Mouse (Mus musculus): Measurements from ENCODE around the gene Nup62cl.

Gene Nup62cl

DNA sequence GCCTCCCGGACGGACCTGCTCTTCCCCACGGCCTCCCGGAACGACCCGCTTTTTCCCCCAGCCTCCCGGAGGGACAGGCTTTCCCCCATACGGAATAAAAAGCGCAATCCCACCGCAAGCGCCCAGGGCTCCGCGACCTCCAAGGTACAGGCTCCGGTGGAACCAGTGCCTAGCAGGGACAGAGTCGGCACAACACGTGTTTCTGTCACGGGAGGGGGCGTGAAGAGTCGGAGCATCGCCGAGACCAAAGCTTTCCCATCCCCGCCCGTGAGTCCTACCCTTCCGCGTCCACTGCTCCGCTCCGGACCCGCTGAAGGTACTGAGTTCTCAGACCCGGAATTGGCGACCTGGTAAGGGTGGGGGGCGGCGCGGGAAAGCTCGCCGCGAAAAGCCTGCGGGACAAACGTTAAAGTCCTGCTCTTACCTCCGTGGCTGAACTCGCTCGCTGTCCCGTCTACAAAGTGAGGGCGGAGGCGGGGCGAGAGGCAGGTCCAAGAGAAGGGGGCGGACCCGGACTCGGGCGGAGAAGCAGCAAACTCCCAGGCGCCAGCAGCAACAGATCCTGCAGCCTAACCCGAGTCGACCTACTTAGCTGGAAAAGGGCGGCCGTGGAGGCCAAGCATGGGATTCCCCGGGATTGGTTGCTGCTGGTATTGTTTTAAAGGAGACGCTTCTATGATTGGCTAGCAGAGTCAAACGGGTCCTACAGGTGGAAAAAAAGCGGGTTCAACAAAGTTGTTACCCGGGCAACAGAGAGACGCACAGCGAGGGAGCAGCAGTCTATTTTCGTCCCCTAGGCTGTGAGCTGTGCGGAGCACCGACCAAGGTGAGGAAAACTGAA lies at the start of gene Nup62cl, which contains the start of gene Pih1h3b:
TSS of gene Nup62cl (minus strand) at position 578 of the 841 bp plus-strand sequence.
TSS of gene Pih1h3b (plus strand) at position 745 of the 841 bp plus-strand sequence.
- DNase-seq (ENCODE audit: extremely low read depth, low read depth): no peak

DNA sequence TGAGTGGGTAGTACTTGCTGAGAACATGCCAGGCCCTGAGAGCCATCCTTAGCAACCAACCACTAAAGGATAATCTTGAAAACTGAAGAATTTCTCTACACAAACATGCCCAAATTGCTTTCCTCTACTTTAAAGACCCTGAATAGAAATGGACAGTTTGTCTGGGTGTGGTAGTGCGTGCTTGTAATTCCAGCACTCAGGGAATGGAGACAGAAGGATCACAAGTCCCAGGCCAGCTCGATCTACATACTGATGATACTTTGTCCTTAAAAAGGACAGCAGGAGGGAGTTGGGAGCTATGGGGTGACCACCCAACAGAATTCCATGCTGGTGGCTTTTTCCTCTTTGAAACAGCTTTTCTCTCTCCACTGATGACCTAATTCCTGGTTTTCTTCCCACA lies 31.6 kb upstream of the Nup62cl start:
- DNase-seq (ENCODE audit: extremely low read depth, low read depth): no peak

DNA sequence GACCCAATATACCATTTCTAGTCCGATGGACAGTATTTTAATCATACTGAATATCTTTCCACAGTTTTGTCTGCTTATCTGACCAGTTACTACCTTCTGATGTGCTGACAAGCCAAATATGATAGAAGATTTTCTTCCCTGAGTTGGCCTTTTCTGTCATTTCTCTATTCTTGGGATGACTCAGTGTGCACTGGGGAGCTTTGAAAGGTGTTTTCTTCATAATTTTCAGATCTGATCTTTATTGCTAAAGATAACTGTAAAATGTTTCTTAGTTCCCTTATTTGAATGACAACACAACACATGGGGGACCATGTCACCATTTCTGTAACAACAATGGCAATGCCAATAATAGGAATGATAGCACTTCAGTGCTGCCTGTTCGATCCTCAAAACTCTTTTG lies 20.0 kb upstream of the Nup62cl start:
- no peak for DNase-seq (ENCODE audit: extremely low read depth, low read depth)

DNA sequence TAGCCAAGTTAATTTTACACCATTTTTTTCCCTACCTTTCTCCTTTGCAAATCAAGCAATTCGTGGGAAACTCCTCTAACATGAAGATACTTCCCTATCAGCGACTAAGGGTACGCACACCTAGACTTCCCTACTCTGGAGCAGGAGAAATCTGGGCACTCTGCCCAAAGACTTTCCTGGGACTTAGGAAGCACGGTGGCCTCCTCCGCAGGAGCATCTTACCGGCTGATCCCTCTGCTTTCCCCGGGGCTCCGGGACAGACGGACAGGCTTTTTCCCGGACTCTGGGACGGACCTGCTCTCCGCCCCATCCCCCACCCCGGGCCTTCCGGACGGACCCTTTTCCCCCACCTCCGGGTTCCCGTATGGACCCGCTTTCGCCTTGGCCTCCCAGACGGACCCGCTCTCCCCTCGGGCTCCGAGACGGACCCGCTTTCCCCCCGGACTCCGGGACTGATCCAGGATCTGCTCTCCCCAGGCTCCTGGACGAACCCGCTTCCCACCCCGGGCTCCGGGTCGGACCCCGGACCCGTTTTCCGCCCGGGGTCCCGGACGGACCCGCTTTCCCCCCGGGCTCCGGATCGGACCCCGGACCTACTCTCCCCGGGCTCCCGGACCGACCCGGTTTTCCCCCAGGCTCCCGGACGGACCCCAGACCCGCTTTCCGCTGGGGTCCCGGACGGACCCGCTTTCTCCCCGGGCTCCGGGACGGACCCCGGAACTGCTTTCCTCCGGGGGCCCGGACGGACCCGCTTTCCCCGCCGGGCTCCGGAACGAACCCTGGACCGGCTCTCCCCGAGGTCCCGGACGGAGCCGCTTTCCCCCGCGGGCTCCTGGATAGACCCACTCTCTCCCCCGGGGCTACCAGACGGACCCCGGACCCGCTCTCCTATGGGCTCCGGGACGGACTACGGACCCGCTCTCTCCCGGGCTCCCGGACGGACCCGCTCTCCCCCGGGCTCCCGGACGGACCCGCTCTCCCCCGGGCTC lies 1.3 kb downstream of the Nup62cl start:
- DNase-seq (ENCODE audit: extremely low read depth, low read depth): no peak

DNA sequence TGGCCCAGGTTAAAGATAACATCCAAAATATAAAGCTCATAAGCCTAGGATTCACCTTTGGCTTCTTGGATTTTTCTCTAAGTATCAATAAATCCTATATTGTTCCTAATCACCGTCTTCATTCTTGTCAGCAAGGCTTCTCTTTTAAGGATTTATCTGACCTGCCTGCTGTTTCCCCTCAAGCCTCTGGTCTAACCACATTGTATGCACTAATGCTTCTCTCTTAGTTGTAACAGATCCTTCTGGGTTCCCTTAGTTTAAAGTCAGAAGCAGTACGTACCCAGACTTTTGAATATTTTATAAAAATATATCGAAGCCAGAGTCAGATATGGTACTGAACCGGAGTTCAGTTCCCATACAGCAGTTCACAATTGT lies 63.8 kb downstream of the Nup62cl start:
- DNase-seq (ENCODE audit: extremely low read depth, low read depth): peak; percentile 12

DNA sequence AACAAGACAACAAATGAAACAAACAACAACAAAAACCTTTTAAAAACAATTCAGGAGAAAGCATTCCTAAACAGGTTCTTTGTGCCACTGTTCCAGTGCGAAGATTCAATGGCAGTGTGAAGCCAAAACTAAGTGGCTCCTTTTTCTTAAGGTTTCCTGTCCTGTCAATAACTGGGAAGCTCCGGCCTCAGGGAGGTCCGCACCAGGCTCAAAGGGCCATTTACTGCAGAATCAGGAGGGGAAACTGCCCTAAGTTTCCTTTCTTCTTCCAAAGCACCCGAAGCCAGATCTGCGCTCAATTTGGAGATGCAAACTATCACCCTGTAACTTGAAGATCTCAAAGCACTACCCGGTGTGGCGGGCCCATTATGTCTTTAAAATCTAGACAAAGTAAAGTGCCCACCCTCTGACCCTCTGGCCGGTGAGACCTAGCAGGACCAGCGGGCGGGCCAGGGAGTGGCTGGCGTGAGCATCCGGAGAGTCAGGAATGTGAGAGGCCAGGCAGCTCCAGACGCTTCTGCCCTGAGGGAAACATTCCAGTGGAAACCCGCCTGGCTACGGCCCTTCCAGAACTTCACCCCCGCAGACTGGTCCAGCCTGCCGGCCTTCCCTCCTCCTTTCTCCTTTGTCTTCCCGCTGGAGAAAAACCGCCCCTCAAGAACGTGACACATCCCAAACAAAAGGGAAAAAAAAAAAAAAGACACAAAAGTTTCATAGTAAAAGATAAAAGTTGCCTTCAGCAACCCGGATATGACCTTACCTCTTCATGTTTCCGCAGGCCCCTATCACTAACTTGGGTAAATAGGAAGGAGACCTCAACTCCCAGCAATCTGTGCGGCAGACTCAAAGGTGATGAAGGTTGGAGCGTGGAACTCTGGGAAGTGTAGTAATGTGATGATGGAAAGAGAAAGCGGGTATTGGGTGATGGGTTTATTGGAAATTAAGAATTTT lies 64.5 kb downstream of the Nup62cl start, which contains the start of gene Rbm41:
TSS of gene Rbm41 (minus strand) at position 856 of the 951 bp plus-strand sequence.
- DNase-seq (ENCODE audit: extremely low read depth, low read depth): peak; percentile 73

DNA sequence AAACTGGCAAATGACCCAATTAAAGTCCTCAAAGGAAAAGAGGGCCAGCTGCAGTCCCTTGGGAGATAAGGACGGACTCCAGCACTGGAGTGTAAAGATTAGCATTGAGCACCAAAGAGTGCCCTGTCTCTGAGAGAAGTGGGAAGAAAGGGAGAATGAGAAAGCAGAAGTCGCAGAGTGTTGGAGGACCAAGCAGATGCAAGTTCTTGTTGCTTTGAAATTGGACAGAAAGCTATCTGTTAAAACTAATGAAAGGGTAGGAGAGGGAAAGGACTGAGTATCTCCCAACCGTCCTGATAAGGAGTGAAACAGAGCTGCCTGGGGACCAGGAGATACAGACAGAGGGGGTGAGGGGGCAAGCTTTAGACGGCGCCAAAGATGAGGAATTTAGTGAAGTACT lies 80.4 kb downstream of the Nup62cl start:
- peak; percentile 75 for DNase-seq (ENCODE audit: extremely low read depth, low read depth)
